Mouse (Mus musculus) cerebellum, adult 18-20 months (tissue): ENCODE data around the gene Ptgfrn.

Experiments used
- DNase-seq, 2 experiments: peaks; one replicate each; pipeline ENCODE4 v3.0.0; 2021

Ptgfrn gene

GRCm38 (mm10) chr3:101110043-101110837 is at the start of gene Ptgfrn:
TSS of gene Ptgfrn (minus strand) at chr3:101110278.
- peak; percentile 16 to 33 for DNase-seq

GRCm38 (mm10) chr3:101159701-101160100 is 49.6 kb upstream of the Ptgfrn start:
- no peak for DNase-seq

GRCm38 (mm10) chr3:101154067-101154466 is 44.0 kb upstream of the Ptgfrn start:
- DNase-seq: no peak

- DNase-seq: no peak
Observed at GRCm38 (mm10) chr3:101153341-101153740, 43.3 kb upstream of the Ptgfrn start.

- DNase-seq: peak in 1 of 2 experiments; percentile 5
Observed at GRCm38 (mm10) chr3:101146126-101146772, 36.2 kb upstream of the Ptgfrn start.

GRCm38 (mm10) chr3:101145292-101146046 is 35.4 kb upstream of the Ptgfrn start:
- no peak for DNase-seq

DNA sequence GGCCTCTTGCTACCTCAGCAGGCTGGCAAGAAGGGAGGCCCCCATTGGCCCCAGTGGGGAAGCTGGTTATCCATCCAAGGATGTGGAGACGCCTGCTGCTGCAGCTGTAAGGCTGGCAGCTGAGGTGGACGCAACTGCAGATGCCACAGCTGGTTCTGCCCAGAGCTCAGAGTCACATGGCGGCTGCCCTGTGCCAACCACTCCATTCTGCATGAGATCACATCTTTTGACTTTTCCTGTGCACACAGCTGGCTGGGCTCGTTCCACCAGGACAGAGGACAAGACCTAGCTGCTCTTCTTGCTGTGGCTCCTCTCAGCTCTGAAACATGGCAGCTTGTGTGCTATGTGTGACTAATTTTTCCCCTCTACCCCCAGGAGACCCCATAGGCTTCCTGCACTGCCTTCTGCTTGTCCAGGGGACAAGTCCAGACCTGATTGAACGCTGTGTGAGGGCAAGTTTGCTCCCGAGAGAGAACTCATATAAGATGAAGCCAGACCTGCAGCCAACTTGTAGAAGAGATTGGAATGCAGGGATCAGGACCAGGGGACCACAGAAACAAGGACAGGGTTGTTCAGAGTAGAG is 34.4 kb upstream of the Ptgfrn start:
- no peak for DNase-seq

DNA sequence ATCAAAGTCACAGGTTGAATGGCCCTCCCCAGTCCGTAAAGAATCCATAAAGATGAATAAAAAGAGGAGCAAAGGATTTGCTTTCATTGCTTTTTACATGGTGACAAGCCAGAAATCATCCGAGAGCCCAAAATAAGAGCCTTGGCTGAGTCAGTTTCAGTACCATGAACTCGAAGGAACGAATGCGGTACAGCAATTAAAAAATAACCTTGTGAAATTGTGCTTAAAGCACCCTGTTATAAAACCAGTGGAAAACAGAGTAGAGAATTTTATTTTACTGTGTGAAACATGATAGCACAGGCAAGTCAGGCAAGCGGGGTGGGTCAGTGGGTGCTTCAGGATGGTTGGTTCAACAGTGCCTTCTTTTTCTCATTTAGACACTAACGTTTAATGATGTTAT is 33.4 kb upstream of the Ptgfrn start:
- DNase-seq: no peak

GRCm38 (mm10) chr3:101141864-101142263 is 31.8 kb upstream of the Ptgfrn start:
- no peak for DNase-seq

DNA sequence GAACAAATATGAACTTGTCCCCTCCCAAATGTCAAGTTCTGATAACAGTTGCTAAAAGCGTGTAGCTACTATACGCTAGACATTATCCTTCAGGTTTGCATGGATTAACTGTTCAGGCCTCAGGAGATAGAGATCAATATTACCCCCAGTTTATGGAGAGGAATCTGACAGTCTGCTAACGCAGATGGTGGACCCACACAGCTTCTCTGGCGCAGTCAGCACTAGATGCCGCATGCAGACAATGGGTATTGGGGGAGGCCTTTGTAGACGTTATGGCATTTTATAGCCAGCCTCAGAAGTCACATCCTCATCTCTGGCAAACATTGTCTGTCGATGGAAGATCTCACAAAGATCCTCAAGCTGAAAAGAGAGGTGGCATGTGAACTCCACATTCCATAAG is 29.9 kb upstream of the Ptgfrn start:
- DNase-seq: no peak

DNA sequence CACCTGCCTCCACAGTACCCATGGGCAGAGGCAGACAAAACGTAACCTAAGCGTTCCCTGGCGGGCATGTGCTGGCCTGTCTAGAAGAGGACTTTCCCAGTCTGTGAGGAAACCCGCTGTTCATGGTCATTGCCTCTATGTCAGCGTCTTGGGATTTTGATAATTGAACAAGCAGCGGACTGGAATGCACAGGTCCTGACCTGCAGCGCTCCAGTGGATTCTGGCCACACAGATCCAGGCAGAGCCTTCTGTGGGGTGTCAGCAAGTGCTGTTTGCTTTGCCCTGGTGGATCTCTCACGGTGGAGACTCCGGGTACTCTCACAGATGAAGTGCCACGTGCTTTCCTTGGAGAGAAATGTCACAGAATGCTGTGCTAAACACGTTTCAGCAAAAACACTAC is 26.4 kb upstream of the Ptgfrn start:
- no peak for DNase-seq

GRCm38 (mm10) chr3:101134861-101135260 is 24.8 kb upstream of the Ptgfrn start:
- DNase-seq: no peak

- DNase-seq: no peak
Observed at GRCm38 (mm10) chr3:101132981-101133380, 22.9 kb upstream of the Ptgfrn start.

DNA sequence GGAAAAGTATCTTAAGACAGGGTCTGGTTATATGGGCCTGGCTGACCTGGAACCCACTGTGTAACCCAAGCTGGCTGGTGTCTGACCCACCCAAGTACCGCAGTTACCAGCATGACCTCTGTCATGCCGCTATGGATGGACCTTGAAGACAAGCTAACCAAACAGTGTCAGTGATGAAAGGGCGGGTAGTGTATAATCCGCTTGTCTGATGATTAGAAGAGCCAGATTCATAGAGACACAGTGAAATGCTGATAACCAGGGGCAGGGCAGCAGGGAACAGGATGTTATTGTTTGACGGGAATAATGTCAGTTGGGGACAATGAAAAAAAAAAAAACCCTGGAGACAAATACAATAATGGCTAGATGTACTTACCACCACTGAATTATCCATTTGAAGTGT is 21.7 kb upstream of the Ptgfrn start:
- no peak for DNase-seq

GRCm38 (mm10) chr3:101130526-101130925 is 20.4 kb upstream of the Ptgfrn start:
- DNase-seq: no peak

GRCm38 (mm10) chr3:101129620-101130019 is 19.5 kb upstream of the Ptgfrn start:
- DNase-seq: no peak

GRCm38 (mm10) chr3:101129090-101129489 is 19.0 kb upstream of the Ptgfrn start:
- no peak for DNase-seq

DNA sequence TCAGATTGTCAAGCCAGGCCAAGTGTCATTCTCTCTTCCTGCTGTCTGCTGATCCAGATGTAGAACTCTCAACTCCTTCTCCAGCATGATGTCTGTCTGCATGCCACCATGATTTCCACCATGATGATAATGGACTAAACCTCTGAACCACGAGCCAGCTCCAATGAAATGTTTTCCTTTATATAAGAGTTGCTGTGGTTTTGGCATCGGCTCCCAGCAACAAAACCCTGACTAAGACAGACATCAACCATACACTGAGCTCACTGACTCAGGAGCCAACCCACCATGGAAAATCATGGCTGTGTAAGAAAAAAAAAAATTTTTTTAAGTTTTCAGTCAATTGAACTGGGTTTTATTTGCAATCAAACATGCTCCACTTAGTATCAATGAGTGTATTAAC is 17.7 kb upstream of the Ptgfrn start:
- no peak for DNase-seq

DNA sequence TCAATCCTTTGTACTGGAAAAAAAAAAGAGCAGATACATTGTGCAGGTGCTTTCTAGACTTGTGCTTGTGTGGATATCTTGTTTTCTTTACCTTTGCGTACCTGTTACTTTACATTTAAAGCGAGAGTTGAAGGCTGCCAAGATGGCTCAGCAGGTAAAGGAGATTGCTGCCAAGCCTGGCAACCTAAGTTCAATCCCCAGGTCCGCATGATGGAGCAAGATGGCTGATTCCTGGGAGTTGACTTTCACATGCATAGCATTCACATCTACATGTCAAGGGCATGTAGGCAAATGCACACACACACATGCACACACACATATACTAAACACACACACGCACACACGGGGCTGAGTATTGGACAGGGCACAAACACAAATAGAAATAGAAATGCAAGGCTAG is 14.6 kb upstream of the Ptgfrn start:
- DNase-seq: no peak

GRCm38 (mm10) chr3:101122479-101122878 is 12.4 kb upstream of the Ptgfrn start:
- DNase-seq: no peak

- DNase-seq: no peak
Observed at GRCm38 (mm10) chr3:101117774-101118173, 7.7 kb upstream of the Ptgfrn start.

DNA sequence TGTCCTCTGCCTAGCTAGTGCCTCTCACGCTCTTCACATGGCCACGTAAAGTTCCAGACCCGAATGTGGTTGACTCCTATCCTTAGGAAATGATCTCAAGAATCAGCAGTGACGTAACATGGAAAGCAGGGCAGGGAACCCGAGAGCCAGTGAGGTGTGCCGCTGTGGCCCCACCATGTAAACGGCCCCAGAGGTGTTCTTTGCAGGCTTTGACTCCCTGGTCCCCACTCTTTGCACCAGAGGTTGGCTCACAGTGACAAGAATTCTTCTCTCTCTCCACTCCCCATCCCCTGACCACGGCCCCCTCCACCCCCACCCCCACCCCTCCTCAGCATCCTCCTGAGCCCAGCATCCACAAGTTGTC is 7.3 kb upstream of the Ptgfrn start:
- no peak for DNase-seq
